Mouse (Mus musculus) neutrophil, adult 5-6 weeks (primary cell): Measurements from ENCODE around the gene Ptpn14. TPM values are rescaled to one million over a fixed set of nuclear protein-coding genes. Genes with fewer than 3 reads are reported as not detected.

Source experiments
- ATAC-seq: fragments of 151-379, 151-347 bp; 2 replicates; pipeline ENCODE4 v1.8.0; 2017; ENCODE audit warnings: mild to moderate bottlenecking, moderate TSS enrichment; ENCODE audit not compliant: insufficient number of reproducible peaks, poor library complexity, low FRiP score, severe bottlenecking; ENCODE audit errors: extremely low read depth
- total RNA-seq: library from RNA; stranded (forward); fragments of 200-1000 nt; gene quantifications from 2 replicates; pipeline ENCODE4 v1.2.3, GENCODE M21; 2017

Gene Ptpn14
- total RNA-seq, 1 experiment from 2014 or later, result 1.3 TPM

DNA sequence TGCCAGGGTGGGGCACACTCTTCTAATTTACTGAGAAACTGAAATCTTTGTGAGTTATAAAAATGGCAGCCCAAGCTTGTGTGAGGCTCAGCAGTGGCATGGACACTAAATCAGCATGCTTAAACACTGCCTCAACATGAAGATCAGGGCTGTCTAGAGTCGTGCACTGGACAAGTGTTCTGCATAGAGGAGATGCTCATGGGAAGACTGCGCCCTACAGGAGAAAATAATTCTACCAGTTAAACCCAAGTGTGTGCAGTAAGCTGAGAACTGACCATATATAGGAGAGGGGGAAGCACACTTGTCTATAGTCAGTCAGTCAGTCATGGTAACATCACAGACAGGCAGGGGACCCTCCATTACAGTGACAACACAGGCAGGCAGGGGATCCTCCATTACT is 151.1 kb downstream of the Ptpn14 start:
- no peak for ATAC-seq

GRCm38 (mm10) chr1:189879965-189880364 is 151.9 kb downstream of the Ptpn14 start:
- no peak for ATAC-seq

DNA sequence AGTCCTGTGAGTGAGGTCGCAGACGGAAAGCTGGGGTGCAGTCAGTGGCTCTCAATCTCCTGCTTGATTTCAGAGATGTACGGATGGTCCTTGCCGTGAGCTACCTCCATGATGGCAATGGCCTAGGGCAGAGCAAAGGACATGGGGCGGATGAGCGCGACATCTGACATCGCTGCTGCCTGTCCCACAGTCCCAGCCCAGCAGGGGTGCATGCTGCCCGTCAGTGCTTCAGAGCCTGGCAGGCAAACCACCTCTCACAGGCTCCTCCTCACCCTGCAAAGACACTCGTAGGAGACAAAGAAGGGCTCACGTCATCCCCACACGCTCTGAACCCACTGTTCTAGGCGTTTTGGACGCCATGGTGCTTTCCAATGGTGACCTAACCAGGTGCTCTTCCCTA is 152.7 kb downstream of the Ptpn14 start:
- no peak for ATAC-seq

DNA sequence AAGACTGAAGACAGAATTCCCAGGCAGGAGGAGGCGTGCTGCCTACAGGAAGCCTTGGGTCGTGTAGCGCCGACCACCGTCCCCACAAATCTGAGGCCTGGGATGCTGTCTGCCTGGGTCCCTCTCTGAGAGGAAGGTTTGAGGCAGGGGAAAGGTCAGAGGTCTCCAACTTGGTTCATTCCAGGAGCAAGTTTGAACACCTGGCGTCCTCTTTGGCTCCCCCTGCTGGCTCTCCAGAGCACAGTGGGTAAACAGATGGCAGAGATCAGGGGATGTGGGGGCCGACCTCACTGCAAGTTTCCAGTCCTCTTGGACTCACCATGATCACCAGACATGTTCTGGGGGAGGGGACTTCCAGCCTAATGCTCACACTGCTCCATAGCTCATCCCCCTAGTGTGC is 154.8 kb downstream of the Ptpn14 start:
- no peak for ATAC-seq

GRCm38 (mm10) chr1:189883531-189884170 is 155.6 kb downstream of the Ptpn14 start:
- no peak for ATAC-seq

- no peak for ATAC-seq
These were observed 156.9 kb downstream of the Ptpn14 start for GRCm38 (mm10) chr1:189884951-189885350.

DNA sequence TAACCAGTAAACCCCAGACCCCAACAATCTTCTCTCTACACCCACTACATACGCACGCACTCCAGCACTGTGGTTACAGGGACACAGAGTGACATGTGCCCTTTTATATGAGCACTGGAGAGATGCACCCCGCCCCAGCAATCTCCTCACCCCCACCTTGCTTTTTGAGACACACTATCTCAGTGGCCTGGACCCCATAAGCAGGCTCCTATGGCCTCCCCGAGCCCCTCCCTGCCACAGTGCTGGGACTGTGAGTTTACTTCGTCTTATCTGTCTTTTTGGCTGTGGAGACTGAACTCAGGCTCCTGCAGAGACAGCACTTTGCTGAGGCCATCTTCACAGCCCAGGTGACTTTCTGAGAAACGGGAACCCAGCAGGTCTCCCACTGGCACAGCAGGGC is 157.9 kb downstream of the Ptpn14 start:
- ATAC-seq, result no peak

- peak; percentile 67 for ATAC-seq
These were observed 159.4 kb downstream of the Ptpn14 start for GRCm38 (mm10) chr1:189887518-189887917.

DNA sequence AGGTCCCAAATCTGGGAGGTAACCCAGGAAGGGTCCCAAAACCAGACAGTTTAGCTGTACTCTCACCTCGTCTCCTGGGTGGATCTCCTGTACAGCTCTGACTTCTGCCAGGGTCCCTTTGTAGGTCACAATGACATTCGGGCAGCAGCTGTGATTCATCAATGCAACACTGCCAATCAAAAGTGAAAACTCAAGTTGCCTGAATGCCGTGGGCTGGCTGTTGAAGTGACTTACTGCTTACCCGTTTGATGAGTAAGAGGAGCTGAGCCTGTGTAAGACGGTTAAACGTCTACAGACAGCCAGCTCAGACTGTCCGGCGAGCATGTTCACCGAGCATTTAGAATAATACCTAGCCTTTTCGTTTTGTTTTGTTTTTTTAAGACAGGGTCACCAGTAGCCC is 160.7 kb downstream of the Ptpn14 start:
- ATAC-seq, result no peak

DNA sequence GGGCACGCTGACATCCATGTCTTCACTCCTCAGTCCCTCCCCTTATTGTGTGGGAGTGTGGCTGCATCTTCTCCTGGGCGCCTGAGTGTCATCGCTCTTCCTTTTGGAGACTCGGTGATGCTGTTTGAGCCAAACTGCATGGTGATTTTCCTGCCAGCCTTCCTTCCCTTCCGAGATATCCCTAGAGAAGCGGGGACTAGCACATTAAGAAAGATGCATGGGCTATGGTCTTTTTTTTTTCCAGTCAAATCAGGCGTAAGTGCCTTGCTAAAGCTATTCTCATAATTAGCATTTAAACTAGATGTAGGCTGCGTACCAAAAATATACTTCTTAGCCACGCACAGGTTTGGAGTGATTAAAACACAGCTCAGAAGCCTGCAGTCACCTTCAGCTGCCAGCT is 166.1 kb downstream of the Ptpn14 start:
- no peak for ATAC-seq

DNA sequence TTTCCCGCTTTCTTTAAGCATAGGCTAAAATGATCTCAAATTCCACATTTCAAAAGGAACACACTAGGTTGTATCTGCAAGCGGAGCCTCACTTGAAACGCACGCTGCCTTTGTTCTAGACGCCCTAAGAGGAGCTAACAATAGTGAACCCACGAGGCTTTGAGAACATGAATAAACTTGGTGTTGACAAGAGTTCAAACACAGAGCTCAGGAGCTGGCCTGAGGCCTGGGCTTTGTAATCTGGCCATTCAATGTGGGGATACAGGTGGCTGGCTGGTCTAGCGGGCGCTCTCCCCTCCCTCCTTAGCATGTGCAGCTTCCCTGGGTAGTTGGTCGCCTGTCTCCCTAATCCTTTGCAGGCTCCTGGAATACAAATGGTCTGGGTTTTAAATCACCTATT is 169.8 kb downstream of the Ptpn14 start:
- ATAC-seq, result no peak

GRCm38 (mm10) chr1:189898708-189899107 is 170.6 kb downstream of the Ptpn14 start:
- ATAC-seq, result no peak

- ATAC-seq, result no peak
These were observed 171.5 kb downstream of the Ptpn14 start for GRCm38 (mm10) chr1:189899526-189899925.

DNA sequence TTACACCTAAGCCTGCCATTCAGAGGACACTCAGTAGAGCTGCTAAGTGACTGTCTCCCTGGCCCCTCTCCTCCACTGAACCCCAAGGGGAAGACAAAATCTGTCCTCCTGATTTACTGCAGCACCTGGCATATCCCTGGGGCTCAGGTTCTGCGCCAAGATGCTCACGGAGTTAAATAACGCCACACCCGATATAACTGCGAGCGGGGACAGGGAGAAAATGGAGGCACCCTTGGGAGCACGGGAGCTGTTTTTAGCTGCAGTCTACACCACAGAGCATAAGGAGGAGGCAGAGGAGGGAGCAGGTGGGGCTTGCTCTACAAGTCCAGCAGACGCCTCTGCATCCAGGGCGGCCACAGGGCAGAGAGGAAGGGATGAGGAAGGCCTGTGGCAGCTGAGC is 174.3 kb downstream of the Ptpn14 start:
- no peak for ATAC-seq

DNA sequence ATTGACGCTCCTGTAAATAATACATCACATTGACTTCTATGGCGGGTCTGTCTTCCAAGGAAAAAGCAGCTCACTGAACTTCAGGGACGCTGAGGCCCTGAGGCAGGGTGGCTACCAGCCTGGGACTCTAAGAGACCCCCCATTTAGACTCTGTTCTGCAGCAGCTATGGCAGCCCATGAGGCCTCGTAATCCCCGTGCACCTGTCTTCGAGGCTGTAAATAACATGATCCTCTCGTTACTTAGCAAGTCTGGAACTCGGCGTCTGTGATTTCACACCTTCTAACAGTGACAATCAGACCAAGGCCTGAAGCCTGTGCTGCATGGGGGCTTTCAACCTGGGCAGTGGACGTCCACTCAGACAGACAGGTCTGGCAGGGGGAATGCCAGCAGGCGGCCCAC is 175.1 kb downstream of the Ptpn14 start:
- no peak for ATAC-seq

- ATAC-seq, result no peak
These were observed 182.7 kb downstream of the Ptpn14 start for GRCm38 (mm10) chr1:189910685-189911345.

DNA sequence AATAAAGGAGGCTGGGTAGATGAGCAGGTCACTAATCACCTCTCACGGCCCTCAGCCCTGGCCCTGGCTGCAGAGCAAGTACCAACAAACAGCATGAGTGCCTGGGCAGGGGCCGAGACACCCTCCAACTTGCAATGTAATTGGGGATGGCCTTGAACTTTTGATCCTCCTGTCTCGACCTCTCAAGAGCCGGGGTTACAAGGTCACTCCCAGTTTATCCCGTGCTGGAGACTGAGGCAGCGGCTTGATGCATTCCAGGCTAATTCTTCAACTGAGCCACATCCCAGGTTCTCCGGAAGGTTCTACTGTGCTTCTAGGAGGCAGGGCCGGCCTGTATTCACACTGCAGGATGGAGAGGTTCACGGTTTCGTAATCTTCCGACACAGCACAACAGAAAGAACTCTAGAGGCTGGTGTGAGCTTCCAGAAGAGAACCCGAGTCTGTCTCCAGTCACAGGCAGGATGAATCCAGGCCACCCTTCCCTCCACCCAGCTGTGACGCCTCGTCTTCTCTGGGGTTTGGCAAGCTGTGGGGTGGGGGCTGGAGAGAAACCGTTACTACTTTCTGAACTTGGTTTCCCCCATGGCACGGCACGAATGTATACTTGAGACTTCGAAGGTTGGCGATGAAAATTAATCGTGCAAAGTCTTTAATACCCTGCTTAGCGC is 185.2 kb downstream of the Ptpn14 start:
- ATAC-seq, result no peak

GRCm38 (mm10) chr1:189916422-189917125 is 188.5 kb downstream of the Ptpn14 start:
- ATAC-seq, result no peak

DNA sequence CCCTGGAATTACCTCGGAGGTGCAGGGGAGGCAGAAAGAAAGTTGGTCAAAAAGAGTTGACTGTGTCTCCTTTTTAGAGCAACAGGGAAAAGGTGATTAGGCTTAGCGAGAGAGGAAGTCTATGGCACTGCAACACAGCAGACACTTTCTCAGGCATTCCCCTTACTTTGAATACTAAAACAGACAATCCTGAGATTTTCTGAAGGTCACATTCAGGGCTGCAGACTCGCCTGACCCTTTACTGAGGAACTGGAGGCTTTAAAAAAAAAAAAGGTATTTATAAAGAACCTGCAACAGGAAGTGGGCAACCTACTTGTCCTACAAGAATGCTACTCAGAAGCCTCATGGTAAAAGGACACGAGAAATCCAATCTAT is 189.0 kb downstream of the Ptpn14 start:
- no peak for ATAC-seq

DNA sequence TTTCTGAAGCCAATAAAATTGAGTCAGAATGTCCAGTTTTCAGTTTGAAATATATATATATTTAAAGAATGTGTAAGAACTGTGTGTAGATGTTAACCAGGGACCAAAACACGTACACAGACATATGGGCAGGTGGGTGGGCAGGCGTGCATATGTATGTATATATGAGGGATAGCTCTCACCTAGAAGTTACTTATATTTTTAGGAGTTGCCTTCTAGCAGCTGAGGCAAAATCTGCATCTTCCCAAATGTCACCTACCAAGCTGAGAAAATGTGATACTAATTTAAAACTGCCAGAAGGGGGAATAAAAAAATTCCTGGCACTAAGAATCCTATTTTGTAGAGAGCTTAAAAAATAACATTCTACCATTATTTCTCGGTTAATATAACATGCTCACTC is 191.7 kb downstream of the Ptpn14 start:
- no peak for ATAC-seq
